Mouse (Mus musculus) inflammation-experienced regulatory T-cells, adult 6 months (primary cell): ENCODE results near the gene Atg10. TPM values are rescaled to one million over a fixed set of nuclear protein-coding genes. Genes with fewer than 3 reads are reported as not detected.

ENCODE experiments used
- ATAC-seq: one replicate; pipeline ENCODE4 v1.8.0; 2017
- polyA plus RNA-seq, 3 experiments: library from polyadenylated mRNA; unstranded; fragments of 100-300 nt; shearing (Covaris generic); gene quantifications; one replicate each; pipeline ENCODE4 v1.2.1; 2017

The Atg10 gene
- polyA plus RNA-seq, 3 experiments from 2014 or later = 20.8 to 26.7 (median 22.3) TPM

DNA sequence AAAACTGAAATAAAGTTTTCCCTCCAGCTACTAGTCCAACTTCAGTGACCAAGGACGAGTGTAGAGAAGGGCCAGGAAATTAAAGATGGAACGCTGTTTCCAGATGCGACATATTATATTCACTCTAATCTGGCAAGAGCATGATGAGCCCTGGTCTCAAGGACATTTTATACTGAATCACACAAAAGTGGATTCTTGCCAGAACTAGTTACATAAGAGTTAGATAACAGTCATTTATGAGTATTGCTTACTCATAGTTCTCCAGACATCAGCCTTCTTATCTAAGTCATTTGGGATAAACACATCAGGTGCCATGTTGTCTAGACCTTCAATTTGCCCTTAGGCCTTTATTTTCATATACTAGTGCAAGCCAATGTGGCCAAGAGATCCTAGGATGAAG, 108.9 kb downstream of the Atg10 start:
- ATAC-seq = no peak

DNA sequence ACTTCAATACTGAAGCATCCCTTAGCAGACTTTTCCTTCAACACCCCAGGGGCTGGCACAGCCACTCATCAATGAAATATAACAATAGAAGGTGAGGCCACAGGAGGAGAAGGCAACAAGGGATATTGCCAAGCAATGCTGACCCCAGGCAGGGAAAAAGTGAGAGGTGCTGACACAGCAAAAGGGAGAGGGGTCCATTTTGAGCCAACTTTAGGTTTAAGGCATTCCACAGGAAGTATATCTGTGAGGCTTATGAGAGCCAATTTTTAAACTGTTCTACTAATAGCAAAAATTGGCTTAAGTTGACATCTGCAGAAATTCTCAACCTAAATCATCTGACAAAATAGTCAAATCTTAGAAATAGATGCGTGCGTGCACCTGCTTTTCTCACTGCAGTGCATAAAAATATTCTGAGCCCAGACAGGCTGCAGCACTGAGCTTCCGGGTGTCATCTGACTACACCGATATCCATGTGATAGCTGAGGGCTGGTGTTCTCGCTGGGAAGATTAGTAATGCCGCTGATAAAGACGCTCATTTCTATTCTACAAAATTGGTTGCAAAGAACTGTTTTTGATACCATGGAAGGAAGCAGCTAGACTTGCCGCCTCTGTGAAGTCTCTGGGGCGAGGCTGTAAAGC, 116.3 kb downstream of the Atg10 start:
- ATAC-seq = no peak

- no peak for ATAC-seq
These were observed 121.5 kb downstream of the Atg10 start for GRCm38 (mm10) chr13:91102238-91102637.

- no peak for ATAC-seq
These were observed 123.4 kb downstream of the Atg10 start for GRCm38 (mm10) chr13:91100417-91100816.

DNA sequence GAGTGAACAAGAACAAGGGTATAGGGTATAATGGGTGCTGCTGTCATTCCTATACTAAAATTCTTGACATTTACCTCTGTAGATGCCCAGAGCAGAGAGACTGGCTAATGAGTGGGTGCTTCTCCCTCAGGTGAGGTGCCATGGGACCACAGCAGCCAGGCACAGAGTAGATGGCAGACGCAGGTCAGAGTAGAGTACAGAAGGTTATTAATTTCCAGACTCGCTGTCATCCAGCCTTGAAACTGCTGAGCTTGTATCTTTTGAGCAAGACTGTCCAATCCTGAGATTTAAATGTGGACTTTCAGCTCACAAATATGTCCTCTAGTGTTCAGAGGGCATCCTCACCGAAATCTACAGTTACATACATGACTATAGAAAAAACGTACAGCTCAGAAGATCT, 128.9 kb downstream of the Atg10 start:
- ATAC-seq = no peak

- peak; percentile 35 for ATAC-seq
These were observed 129.6 kb downstream of the Atg10 start for GRCm38 (mm10) chr13:91094196-91094595.

DNA sequence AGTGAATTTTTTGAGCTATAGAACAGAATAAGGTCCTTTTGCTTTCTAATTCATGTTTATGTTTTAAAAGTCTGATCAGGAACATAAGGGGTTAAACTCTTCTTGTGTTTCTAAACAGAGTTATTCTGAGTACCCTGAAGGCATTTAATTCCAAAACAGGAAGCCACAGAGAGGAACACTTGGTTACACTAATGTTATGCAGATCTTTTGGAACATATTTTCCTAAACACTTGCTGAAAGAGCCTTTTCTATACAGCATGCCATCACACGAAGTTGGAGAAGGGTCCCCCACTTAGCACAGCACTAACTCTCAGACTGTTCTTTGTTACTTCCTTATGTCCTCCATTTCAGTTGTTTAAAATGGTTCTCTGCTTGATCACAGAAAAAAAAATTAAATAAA, 130.2 kb downstream of the Atg10 start:
- peak; percentile 50 for ATAC-seq

DNA sequence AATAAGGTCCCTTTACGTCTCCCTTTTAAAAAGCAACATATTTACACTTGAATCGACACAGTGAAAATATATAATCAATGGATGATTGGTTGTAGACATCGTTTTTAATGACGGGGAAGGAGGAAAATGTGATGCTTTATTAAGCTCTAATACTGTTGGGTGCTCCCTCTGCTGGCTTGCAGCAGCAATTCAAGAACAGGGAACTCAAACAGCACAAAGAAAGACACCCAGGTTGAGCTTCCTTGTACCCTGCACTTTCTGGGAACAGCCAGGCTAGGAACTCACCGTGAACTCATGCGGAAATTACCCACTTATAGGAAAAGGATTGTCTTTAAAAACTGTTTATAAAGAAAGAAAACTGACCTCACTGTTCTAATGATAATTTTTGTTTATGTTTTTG, 130.6 kb downstream of the Atg10 start:
- peak; percentile 37 for ATAC-seq

DNA sequence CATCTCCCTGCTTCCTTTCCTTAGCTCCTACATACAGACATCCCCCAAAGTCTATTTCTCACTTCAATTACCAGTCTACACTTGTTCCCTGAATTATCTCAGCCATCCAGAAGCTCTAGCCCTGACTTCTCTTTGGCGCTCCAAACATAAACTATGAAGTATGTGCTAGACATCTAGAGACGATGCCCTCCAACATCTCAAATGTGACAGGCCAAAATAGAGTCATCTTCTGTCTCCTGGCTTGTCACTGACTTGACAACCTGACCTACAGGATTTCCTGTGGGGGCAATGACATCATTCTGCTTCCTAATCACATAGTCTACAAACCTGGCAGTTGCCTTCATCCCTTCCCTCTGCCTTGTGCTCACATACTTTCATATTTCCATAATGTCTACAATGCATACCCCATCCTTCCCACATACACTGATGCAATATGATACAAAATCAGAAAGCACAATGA, 132.0 kb downstream of the Atg10 start:
- ATAC-seq = peak; percentile 45

DNA sequence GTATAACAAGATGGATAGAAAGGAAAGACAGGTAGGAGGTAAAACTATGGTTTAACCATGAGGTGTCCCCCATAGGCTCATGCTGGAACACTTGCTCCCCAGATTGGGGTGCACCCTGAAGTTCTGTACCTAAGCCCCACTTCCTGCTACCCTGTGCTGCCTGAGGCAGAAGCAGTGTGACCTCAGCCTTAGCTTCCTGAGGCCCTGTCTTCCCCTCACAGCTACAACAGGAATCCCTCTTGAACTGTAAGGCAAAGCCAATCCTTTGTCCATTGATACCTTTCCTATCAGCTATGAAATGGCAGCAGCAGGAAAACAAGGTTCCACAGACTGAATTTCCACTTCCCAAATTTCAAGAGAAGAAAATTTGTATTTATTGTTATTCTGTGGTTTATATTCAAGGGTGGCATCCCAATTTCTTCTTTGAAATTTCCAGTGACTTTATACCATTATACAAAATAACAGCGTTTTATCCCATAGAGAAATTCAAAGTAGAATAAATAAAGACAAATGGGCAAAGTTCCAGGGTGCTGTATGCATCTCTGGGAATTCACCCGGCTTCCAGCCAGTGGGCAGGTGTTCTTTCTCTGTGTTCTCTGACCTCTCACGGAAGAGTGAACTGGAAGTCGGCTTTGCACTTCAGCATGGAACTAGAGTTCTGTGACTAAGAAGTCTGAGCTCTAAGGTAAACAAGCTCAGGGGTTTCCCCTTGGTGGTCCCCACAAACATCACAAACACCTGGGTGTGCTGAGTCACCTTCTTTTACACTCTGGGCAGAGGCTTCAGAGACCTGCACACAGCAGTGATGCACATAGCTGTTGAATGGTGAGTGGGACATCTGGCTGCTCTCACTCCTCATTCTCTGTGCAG, 132.7 kb downstream of the Atg10 start:
- ATAC-seq = peak; percentile 69

- no peak for ATAC-seq
These were observed 137.3 kb downstream of the Atg10 start for GRCm38 (mm10) chr13:91086361-91086900.

DNA sequence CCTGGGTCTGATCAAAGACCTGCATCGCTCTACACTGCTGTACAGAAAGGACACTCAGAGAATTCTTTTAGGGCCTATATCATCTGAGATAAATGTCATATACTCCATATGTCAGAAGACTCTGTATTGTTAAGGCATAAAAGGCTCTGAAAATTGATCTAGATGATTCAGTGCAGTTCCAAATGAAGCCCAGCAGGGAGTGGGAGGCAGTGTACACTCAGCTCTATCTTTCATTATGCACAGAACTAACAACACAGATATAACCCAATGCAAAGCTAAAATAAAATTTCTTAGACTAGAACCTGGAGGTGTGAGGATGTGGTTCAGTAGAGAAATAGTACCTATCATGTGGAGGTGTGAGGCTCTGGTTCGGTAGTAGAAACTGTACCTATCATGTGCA, 151.4 kb downstream of the Atg10 start:
- no peak for ATAC-seq

- no peak for ATAC-seq
These were observed 162.9 kb downstream of the Atg10 start for GRCm38 (mm10) chr13:91060871-91061270.

- ATAC-seq = no peak
These were observed 175.6 kb downstream of the Atg10 start for GRCm38 (mm10) chr13:91048171-91048570.

DNA sequence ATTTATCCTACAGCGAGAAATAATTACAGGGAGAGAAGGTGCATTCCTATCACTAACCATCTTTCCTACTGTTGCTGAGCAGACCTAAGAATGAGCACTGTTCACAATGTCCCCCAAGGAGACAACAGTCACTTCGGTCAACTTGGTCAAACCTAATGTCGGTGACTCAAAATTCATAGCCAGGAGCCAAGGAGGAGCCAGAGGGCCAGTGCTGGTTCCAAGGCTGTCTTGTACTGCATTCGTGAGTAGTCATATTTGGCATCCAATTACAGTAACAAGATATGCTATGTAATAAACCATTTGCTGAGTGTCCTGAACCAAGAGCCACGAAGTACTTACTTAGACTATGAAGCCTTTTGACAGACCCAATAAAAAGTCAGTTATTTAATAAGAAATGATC, 176.9 kb downstream of the Atg10 start:
- ATAC-seq = no peak

DNA sequence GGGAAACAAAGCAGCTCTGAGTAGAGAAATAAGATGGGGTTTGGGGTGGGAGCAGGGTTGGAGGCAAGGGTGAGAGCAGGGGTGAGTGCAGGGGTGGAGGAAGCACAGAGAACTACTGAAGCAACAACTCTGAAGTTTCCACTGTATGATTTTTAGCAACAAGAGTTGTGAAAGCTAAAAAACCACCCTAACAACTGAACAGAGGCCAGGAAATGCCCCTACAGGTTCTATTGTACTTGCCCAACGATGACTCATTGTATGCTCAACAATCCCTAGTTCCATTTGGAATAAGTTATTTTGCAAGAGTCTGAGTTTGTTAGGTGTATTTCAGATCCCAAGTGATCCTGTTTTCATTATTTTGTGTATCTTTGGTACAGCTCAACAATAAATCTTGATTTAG, 182.5 kb downstream of the Atg10 start:
- peak; percentile 56 for ATAC-seq

DNA sequence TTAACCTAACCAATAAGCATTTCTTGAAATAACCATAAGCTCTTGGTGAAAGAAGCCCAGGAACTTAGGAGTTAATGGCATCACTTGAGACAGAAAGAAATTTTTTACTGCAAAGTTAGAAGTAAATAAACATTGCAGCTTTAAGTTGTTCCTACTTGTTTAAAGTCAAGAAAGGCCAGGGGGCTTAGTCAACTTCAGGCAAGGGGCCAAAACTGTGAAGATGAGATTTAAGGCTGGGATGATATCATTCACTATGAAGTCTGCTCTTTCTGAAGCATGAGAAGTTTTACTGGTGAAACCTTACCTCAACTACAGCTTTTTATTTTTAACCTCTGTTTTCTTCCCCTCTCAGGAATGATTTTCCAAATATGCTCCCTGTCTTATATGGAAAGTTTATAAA, 183.3 kb downstream of the Atg10 start:
- ATAC-seq = no peak

GRCm38 (mm10) chr13:91039201-91039807, 184.5 kb downstream of the Atg10 start:
- ATAC-seq = no peak

- no peak for ATAC-seq
These were observed 185.1 kb downstream of the Atg10 start for GRCm38 (mm10) chr13:91038636-91039035.

DNA sequence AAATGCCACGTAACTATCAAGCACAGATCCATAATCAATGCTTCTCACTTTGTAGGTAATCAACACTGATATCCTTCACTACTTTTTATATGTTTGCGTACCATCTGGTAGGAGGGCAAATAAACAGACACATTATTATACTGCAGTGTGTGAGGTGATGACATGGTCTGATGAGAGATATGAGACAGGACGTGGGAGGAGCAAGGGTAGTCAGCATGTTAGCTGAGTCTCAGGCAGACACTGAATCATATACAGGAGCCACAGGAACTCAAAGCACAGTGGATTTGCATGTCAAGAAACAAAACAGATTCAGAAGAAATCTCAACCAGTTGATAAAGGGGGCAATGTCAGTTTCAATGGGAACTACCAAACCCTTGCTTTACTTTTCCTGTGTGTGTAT, 185.7 kb downstream of the Atg10 start:
- peak; percentile 85 for ATAC-seq

- ATAC-seq = no peak
These were observed 186.4 kb downstream of the Atg10 start for GRCm38 (mm10) chr13:91037405-91037804.

GRCm38 (mm10) chr13:91031836-91032235, 191.9 kb downstream of the Atg10 start:
- ATAC-seq = no peak

DNA sequence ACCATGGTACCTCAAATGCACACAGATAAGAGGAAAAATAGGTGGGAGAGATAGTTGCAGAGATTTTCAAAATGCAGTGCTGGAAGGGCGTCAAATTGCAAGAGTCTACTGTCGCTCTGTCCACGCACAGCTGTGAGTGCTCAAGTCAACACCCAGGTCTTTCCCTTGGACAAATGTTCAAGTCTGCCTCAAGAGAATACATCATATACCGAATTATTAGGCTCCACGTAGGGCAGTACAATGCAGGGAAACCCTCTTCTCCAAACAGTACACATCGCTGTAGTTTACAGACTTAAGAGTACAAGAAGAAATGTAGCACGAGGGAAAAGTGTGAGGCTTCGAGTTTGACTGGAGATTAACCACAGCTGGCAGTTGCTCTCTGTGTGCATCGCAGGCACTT, 200.3 kb downstream of the Atg10 start:
- no peak for ATAC-seq
